Mouse (Mus musculus): ENCODE data around the gene Ucp3. TPM values are rescaled to one million over a fixed set of nuclear protein-coding genes. Genes with fewer than 3 reads are reported as not detected.
"Not testable (repeated sequence)": the region's sequence is repeated elsewhere in the genome, so short reads cannot be mapped to it uniquely, and the experiment has no call there.

Ucp3 gene
- polyA plus RNA-seq, 2 experiments from 2014 or later: not detected

DNA sequence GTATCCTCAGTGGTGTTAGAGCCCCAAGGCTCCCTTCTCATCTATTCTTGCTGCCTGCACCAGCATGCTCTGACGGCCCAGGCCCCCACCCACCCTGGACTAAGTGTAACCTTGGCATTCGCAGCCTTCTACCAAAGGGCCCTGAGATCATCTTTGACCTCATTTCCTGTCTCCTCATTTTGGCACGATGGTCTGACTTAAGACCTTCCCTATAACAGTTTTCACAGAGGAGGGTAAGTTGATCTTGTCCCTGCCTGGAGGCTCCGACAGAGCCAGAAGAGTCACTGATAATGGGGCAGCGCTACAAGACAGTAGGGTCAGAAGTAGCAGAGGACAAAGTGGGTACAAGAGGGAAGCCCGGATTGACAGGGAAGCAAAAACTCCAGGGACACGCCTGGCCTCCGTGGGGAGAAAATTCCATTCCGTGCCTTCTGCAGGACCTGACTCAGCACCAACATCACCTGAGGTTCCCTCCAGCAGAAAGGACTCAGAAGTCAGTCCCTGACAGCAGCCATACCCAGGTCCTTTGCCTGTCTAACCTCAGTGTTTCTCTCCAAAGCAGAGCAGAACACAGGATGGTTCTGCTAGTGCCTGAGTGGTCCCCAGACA, 1.2 kb downstream of the Ucp3 start:
- no peak for ATAC-seq

DNA sequence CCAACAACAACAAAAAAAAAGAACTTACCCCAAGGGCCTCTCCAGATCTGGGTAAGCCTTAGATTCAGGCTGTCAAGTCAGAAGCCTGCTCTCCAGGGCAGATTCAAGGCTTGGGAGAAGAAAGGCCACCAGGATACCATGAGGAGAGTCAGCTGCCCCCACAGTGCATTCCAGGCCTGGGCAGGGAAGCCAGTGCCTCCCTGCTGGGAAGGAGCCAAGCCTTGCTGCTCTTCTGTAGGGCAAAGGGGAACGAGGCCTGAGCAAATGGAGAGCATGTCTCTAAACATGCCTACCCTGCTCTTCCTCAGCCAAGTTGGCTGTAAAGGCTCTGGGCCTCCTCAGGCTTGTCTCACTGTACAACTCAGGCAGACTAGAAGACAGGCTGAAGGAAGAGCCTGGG, 1.9 kb downstream of the Ucp3 start:
- no peak for ATAC-seq

DNA sequence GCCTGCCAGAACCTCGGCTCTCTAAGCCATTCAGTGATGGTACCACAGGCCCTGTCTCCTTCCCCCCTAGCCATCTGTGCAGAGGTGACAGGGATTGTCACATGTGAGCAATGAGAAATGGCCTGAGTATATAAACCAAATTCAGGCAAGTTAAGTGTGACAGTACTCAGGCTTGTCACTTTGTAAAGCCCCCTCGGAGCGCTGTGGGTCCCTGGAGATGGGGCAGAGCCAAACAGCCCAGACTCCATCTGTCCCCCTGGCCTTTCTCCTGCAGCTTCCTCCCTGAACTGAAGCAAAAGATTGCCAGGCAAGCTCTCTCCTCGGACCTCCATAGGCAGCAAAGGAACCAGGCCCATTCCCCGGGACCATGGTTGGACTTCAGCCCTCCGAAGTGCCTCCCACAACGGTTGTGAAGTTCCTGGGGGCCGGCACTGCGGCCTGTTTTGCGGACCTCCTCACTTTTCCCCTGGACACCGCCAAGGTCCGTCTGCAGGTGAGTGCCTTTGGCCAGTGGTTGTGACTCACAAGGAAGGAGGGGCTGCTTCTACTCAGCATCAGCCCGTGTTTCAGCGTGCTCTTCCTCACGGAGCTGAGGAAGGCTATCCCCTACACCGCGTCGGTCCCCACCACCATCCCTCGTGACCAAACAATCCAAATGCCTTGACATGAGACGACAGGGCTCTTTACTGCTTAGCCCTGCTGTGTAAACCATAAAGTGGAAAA, 6.5 kb downstream of the Ucp3 start:
- no peak for ATAC-seq

DNA sequence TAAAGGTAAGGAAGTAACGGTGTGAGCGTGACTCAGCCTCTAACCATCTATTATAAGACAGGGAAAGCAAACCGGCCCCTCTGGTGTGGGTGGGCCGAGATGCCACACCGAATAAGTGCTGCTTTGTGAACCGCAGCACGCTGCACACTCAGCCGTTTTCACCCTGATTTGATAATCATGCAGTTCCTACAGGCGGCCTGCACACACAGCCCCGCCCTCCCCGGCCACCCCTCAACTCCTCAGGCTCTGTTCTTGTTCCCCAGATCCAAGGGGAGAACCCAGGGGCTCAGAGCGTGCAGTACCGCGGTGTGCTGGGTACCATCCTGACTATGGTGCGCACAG, 7.0 kb downstream of the Ucp3 start:
- ATAC-seq: no peak

DNA sequence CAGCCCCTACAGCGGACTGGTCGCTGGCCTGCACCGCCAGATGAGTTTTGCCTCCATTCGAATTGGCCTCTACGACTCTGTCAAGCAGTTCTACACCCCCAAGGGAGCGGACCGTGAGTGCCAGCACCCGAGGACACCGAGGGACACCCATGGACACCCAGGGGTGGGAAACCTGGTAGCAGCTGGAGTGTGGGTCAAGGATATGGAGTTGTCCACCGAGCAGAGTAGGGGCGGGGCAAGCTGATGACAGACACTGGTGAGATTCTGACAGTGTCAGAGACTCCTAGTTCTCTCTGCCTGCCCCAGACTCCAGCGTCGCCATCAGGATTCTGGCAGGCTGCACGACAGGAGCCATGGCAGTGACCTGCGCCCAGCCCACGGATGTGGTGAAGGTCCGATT, 7.4 kb downstream of the Ucp3 start:
- no peak for ATAC-seq

DNA sequence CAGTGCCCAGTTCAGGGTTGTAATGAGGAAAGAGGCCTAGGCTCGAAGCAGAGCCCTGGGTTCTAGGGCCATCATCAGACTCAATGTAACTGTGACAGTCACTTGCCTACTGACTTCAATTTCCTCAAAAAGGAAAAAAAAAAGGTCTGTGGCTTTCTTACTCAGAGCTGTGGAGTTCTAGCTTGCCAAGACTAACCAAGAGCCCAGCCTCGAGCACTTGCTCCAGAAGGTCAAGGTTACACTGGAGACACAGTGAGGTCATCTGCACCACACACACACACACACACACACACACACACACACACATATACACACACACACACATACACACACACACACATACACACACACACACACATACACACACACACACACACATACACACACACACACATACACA, 9.3 kb downstream of the Ucp3 start:
- not testable (repeated sequence) for ATAC-seq

DNA sequence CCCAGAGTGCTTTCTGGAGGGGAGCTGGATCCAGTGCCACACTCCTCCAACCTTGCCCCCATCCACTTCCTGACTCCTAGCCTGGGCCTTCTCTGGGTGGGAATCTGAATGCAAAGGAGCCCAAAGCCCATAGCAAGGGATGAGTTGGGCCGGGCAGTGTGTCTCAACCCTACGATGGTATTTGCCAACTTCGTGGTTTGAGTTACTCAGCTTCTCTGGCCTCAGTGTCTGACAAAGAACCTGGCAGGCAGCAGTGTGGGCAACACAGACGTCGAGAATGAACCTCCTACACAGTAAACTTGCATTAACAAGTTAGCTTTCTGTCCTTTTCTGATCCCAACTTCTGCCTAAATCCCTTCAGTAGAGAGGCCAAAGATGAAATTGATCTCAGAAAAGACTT, 11.7 kb downstream of the Ucp3 start:
- ATAC-seq: no peak

DNA sequence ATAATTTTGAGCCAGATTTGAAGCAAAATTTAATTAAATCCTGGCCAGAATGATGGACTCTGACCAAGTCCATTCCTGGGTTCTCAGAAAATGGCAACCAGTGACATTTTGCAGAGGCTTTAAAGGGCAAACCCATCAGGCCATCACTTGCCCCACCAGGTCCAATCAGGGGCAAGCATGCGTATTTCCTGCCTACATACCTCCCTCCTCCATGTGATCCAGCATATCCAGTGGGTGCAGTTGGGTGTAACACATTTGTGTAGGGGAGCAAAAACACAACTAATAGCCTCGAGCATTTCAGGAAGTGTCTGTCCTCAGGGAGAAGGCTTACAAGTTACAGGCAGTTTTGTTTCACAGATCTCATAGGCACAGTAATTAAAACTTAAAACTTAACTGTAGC, 14.5 kb downstream of the Ucp3 start:
- ATAC-seq: no peak

DNA sequence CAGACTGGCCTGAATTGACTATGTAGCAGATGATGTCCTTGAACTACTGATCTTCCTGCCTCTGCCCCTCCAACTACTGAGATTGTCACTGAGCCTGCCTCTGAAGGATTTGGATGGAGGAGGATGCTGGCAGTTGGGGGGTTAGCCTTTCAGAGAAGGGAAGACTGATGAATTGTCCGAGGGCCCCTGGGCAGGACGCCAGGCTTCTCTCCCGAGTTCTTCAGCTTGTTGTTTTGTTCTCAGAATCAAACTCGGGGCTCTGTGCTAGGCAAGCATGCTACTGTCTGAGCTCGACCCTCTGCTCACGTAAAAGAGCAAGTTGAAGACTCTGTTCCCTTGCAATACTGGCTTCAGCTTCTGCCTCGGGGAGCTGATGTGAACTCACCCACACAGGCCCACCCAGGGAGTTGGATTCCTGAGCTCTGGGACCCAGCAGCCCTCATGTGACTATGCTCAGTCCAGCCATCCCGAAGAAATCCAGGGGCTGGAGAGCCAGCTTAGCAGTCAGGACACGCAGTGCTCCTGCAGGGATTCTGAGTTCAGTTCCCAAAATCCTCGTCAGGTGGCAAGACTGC, 15.8 kb downstream of the Ucp3 start:
- ATAC-seq: no peak

DNA sequence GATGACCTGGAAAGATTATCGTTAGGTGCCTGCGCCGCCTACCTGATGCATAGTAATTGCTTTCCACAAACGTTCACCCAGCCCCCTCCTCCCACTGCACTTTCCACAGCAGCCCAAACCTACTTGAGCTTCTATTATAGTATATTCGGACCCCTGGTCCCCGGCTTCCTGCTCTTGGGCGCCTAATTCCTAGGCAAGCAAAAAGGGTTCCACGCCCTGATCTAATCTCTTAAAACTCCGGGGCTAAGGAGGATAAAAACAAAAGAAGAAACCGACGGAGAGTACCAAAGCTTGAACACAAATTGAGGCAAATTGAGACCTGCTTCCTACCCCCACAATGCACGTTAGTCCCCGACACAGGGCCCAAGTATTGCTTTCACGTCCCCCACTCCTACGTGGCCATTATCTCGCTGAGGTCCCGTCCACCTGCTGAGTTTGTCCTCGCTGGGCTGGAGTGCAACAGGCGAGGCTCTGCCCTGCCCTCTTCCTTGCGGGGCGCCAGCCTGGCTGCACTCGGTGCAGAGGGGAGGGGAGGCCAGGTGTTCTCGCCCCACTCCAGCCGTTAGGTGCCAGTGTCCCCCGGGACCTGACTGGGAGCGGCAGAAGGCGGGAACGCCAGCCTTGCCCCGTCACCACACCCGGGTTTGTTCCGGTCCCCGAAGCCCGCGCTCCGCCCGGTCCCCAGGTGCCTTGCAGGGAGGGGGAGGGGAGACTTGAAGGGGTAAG, 19.8 kb downstream of the Ucp3 start:
- peak; percentile 16 for ATAC-seq

DNA sequence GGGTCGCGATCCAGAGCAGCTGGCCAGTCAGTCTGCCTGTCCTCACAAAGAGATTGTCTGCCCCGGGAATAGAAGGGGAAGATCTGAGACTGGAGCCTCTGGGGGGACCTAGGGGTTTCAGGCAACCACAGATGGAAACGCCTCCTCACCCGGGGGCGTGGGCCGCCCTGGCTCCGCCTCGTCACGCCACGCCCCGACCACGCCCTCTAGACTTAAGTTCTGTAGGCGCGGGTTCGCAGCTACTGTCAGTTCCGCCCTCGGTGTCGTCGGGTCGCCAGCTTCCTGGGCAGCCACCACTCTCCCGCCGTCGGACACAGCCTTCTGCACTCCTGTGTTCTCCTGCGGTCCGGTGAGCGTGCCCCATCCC, 20.3 kb downstream of the Ucp3 start, which contains the start of gene Ucp2:
Ucp2 (plus strand) TSS at position 221 of the 367 bp plus-strand sequence.
- peak; percentile 62 for ATAC-seq

DNA sequence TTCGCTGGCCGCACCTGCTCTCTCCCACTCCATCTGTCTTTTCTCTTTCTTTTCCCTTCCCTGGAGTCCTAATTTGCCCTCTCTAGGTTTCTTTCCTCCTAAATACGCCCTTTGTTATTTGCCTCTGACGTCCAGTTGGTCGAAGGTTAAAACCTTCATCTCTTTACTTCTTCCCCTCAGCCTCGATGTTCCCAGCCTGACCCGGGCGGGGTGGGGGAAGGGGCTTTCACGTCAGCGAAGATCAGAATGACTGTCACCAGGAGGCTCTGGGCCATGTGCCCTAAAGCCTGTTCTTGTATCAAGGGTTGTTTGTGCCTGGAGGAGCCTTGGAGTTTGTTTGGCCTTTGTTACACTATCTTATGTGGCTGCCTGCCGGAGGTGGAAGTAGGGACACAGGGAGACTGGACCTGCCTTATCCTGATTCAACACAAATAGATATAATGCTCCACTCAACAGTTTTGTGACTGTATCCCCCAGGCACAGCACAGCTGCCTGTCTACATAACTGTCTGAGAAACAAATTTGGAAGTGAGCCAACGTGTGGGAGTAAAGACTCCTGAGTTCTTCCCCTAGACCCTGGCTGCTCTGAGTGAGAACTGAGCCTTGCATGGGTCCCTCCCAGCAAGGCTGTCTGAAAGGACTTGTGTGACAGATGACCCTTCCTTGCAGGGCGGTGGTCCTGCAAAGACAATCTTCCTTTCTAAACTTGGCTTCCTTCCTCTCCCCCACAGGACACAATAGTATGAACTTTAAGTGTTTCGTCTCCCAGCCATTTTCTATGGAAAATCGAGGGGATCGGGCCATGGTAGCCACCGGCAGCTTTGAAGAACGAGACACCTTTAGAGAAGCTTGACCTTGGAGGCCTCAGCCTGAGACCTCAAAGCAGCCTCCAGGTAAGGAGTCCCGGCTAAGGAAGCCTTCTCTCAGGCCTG, 21.0 kb downstream of the Ucp3 start:
- peak; percentile 10 for ATAC-seq

DNA sequence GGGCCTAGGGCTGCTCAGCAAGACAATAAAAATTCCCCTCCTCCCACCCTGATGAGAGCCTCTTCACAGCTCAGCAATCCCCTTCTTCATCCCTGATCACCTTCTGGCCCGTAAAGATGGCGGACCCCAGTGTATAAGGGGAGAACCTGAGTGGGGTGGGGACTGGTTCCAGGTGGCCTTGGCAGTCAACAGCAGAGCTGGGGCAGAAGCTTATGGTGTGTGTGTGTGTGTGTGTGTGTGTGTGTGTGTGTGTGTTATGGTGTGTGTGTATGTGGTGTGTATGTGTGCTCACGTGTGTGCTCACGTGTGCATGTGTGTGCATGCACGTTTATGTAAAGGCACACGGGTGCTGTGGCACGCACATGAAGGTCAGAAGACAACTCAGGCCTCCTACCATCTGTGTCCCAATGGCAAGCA, 21.6 kb downstream of the Ucp3 start:
- ATAC-seq: no peak

DNA sequence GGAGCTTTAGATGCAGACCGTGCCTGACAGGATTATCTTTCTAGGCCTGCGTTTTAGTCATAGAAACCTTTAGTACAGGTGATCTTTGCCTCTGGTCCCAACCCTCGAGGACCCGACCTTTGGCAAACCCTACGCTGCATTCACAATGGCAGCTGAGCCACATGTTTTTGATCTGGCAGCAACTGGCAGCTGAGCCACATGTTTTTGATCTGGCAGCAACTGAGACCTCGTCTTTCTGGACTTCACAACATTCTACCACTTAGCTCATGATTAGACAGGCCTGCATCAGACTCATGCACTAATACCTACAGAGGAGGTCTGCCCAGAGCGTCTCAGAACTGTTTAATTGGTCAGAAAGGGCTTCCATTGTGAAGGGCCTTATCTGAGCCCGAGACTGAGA, 22.3 kb downstream of the Ucp3 start:
- ATAC-seq: no peak

DNA sequence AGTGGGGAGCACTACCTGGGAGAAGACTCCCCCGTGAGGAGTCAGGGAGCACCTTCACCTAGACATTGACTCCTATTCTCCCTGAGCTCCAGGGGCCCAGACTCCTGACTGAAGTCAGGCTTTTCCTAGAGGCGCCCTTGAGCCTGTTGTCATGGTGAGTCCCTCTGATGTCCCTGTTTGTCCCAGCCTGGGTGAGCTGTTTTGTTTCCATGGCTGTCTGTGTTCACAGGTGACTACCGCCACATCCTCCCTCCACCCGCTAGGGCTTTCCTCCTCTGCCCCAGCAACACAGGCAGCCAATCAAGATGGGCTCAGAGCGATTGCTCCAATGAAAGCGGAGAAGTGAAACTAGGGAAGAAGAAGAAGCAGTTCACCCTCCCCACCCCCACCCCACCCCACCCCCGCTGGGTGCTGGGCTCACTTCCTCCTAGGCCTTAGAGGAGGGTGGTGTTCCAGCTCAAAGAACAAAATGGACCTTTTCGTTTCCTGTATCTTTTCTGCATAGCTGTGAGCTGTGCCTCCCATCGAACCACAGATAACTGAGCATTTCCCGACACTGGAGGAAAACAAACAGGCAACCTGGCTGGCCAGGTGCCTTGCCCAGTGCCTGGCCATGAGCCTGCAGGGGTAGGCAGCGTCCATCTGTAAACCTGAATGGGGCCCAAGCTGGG, 22.9 kb downstream of the Ucp3 start:
- peak; percentile 80 for ATAC-seq

DNA sequence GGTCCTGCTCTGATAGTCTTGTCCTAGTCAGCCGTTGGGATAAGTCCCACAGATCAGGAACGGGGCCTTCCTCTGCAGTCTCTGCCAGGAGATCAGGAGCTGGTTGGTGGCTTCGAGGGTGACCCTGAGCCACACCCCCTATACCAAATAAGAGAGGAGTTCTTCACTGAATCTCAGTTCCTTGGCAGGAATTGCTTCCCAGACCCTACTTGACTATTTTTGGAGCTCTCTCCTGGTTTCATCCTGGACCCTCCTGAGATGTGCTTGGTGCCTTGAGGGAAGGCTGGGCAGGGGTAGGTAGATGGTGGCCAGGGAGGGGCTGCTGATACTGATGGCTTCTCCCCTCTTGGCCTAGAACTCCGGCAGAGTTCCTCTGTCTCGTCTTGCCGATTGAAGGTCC, 23.6 kb downstream of the Ucp3 start:
- no peak for ATAC-seq

DNA sequence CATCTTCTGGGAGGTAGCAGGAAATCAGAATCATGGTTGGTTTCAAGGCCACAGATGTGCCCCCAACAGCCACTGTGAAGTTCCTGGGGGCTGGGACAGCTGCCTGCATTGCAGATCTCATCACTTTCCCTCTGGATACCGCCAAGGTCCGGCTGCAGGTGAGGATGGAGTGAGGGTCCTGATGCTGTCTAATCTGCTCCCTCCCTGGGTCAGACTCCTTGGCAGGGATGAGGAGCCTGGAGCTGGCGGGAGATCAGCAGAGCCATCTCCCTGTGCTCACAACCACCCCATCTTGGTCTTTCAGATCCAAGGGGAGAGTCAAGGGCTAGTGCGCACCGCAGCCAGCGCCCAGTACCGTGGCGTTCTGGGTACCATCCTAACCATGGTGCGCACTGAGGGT, 24.0 kb downstream of the Ucp3 start:
- ATAC-seq: no peak

DNA sequence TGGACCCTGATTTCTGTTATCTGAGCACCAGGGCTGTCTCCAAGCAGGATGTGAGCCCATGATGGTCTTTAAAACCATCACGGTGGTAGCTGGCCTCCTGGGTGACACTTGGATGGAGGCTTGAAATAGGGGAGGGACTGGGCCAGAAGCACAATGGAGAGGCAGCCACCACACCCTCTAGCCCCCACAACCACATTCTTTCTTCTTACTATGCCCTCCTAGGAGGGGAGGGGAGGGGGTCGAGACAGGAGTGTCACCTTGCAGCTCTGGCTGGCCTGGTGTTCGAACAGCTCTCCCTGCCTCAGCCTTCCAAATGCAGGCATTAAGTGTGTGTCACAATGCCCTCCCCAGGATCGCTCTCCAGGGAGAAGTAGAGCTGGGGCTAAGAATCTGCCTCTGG, 24.6 kb downstream of the Ucp3 start:
- no peak for ATAC-seq

DNA sequence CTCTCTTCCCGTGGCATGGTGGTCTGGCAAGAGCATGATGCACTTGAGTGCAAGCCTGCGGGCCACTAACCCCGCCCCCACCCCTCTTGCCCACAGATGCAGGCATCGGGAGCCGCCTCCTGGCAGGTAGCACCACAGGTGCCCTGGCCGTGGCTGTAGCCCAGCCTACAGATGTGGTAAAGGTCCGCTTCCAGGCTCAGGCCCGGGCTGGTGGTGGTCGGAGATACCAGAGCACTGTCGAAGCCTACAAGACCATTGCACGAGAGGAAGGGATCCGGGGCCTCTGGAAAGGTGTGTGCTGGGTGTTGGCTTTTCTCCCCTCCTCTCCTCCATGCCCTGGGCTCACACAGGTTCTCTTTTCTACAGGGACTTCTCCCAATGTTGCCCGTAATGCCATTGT, 25.2 kb downstream of the Ucp3 start:
- no peak for ATAC-seq

DNA sequence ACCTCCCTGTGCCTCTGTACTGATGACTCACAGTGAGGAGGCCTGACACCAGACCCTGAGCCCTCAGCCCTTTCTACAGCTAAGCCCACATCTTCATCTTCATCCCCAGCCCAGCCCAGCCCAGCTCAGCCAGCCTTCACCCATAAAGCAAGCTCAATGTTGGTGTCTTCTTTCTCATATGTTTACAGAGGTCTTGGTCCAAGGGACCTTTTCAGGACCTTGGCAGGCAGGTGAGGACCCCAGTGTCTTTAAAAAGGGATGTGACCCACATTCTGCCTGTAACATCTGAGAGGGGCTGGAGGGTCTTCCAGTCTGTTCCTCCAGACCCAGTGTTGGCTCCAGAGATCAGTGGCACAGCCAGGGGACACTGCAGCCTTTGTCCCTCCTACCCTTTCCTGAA, 26.7 kb downstream of the Ucp3 start:
- no peak for ATAC-seq

DNA sequence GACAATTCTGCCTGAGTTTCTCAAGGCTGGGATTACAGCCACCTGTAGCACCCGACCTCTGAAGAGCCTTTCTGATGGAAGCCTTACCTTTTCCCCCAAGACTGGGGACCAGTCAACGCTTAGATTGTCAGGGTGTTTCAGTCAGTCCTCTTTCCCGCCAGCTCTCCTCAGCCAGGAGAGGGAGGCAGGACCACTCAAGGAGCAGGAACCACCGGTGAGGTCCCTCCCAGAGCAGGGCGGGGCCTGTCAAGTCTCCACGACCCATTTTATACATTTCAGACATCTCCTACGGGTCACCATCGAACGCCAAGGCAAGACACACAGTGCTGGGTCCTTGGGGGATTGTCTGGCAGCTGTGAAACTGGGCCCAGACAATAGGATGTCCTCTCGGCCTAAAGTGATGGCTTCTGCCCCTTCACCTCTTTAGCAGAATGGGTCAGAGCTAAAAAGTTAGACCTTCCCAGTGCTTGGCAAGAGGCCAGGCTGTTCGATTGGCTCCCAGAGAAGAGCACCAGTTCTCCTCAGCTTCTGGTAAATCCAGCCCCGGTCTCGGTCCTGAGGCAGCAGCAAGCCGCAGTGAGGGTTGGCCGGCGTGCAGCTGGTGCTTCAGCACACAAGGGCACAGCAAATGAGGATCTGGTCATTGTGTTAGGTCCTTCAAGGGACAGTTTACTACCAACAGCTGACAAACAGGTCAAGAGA, 27.6 kb downstream of the Ucp3 start:
- ATAC-seq: no peak
